Mouse (Mus musculus) T-helper 2 cell (primary cell): ENCODE measurements around the gene Myo16.

Experiments
- in situ Hi-C: fragments of 300-600 bp; cut with MboI, MseI; formaldehyde crosslinking; loops from one replicate; pipeline ENCODE4 v1.15.1; 2025; ENCODE audit warnings: high pct_unique_total_duplicates

The Myo16 gene

DNA sequence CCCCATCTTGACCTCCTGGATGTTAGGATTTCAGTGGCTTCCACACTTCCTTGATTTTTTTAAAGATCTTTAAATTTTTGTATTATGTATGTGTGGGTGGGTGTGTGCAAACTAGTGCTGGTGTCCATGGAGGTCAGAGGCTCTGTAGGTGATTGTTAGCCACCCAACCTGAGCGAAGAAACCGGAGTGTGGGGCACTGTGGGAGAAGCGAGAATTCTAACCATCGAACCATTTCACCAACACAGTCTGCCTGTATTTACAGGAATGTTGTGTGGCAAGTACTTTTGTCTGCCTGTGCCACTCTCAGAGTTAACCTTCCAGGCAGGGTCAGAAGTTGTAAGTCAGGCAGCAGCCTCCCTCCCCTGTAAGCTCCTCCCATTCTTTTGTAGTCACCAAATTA, 22.3 kb downstream of the Myo16 start:
- in situ Hi-C loops = no loop called here

DNA sequence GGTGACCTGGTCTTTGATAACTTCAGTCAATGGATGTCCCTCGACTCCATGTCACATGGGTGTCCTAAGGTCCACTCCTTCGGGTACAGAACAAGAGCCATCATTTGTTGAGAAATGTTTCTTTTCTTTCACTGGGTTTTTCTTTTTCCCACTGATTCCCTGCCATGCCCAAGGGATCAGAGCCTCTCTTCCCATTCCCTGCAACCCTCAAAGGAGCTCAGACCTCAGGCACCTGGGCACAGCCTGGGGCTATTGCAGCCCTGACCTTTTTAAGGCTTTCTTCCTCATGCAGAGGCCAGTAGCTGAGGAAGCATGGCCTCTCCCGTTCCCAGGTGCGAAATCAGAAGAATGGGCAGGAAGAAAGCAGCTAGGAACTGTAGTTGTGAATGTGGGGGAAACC, 23.4 kb downstream of the Myo16 start:
- in situ Hi-C loops = no loop called here

DNA sequence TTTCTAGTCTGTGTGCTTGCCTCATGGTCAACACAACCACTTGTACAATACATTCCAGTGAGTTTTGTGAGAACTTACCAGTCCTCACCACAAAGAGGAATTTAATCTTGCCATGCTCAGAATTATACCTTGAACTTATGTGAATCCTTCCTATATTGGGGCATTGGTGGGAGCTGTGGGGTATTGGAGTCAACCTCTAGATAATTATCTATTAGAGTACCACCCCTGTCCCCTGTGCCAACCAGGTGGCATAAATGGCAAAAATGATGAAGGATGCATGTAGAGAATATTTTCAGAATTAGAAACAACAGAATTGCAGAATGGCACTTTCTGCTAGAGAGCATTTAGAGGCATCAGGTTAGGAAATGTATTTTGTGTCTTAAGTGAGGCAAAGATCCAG, 25.3 kb downstream of the Myo16 start:
- in situ Hi-C loops = no loop called here

DNA sequence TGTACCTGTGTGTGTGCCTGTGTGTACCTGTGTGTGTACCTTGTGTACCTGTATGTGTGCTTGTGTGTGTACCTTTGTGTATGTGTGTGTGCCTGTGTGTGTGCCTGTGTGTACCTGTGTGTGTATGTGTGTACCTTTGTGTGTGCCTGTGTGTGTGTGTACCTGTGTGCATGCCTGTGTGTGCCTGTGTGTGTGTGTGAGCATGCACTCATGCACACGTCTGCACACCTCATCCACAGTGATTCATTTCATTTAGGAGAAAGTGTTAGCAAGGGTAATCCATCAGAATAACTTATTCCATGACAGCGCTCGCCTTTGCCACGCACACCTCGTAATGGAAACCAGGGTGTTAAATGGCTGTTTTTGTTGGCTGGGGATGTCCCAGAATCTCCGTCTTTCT, 36.9 kb downstream of the Myo16 start:
- in situ Hi-C loops = no loop called here

DNA sequence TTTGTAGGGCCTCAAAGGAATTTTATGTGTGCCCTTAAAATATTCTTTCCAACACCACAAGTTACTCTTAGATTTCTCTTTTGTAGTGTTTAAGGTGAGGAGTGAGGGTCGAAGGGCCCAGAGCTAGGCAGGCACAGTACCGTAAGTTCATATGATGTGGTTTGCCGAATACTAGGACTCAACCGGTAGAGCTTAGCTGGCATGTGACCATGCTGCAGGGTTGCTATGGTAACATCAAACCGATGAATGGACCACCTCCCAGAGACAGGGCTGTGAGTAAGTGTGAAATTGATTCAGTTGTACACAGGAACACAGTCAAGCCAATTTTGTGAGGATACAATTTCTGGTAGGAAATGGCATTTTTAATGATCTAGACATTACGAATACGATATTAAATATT, 44.5 kb downstream of the Myo16 start:
- in situ Hi-C loops = no loop called here

DNA sequence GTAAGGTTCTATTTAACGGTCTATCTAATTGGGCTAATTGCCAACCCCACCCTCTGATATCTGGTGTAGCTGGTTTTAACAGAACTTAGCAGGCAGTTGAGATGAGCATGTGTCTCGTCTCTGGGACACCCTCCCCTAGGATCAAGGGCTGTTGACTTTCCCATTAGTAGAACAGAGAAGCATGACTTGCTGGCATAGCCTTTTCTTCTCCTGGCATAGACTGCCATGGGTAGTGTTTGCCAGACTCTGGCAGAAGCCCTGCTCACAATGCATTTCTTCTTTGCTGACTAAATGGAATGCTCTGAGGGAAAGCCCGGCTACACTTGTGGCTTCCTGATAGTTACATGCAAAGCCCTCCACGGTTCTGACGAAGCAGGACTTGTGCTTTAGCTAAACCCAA, 45.6 kb downstream of the Myo16 start:
- in situ Hi-C loops = no loop called here

DNA sequence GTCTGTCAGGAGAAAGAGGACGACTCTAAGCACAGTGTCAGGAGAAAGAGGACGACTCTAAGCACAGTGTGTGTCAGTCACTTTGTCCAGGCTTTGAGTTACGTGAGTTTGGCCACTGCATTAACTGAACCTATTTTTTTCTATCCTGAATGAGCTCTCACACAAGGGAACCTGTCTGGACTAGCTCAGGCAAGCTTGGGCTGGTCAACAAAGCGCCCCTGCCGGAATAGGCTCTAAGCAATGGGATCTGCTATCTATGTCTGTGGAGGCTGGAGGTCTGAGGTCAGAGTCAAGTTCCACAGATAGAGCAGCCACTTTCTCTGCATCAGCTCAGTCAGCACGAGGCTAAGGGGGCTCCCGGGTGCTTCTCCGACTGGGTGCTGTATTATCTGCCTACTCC, 46.3 kb downstream of the Myo16 start:
- in situ Hi-C loops = no loop called here

DNA sequence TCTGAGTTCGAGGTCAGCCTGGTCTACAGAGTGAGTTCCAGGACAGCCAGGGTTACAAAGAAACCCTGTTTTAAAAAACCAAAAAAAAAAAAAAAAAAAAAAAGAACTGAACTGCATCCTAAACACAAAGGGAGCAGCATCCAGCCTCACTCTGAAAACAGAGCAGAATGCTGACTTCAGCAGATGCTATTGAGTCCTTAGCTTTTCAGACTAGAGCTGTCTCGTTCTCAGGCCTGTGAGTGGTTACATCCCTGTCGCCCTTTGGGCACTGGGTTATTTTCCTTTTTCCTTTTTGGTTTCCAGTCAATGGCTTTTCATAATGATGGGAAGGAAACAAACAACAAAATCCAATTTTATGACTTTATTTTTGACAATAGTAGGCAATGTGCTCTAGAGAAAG, 61.3 kb downstream of the Myo16 start:
- in situ Hi-C loops = no loop called here

DNA sequence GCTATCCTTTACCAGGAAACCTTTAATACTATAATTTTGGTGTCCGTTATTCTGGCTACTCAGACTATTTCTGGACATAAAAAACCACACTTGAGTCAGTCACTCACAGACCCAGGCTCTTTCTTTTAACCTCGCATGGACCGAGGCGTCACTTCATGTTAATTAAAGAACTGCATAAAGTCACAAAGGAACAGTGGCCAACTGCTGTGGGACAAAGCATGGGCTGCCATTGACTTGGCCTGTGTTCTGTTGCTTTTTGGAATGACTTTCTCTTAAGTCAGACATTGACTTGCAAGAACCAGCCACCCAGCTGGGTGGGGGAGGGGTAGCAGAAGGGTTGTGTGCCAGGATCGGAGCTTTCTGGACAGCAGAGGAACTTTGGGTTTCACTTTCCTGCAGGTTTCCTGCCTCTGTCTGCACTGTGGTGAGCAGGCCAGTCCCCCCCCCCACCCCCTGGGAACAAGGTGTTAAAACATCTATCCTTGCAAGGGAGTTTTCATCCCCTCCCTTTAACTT, 66.1 kb downstream of the Myo16 start:
- in situ Hi-C loops = no loop called here

DNA sequence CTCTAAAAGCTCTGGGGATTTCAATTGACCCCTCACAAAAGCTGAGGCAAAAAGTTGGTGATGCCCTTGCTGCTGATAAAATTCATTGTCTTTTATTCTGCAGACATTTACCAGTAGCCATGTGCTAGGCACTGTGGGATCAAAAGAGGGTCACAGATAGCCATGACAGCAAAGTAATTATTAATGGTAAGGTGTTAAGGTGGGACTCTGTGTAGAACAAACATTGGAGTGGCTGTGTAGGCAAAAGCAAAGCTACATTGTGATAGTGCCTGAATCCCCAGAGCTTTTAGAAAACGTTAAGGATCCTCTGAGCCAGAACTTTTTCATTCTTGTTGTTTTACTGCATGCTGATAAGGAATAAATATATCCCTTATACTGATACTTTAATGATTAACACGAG, 69.1 kb downstream of the Myo16 start:
- in situ Hi-C loops = no loop called here

DNA sequence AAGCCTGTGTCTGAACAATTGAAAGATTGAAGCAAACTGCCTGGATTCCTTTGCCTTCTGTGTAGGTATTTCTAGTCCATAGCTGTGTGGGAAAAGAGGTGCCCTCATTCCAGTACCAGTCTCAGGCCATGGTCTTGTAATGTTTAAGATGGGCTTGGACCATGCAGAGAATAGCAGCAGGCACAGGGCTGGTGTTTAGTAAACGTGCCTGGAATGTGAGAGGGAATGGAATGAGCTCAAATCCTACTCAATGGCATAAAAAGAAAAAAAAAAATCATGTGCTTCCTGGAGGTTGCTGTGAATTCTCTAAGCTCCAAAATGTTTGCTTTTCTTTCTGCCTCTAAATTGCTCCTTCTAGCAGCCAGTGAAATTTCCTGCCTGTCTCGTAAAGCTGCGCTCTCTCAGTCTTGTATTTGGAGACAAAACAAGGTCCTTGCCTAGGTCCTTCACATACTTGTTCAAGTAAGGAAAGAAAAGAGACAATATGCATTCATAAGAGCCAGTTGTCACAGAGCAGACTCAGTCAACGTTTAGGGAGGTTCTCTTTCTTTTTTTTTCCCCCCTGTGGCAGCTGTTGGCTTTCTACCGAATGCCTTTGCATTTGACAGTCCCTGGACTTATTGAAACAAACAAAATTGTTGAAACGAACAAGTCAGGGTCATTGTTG, 70.0 kb downstream of the Myo16 start:
- in situ Hi-C loops = no loop called here

DNA sequence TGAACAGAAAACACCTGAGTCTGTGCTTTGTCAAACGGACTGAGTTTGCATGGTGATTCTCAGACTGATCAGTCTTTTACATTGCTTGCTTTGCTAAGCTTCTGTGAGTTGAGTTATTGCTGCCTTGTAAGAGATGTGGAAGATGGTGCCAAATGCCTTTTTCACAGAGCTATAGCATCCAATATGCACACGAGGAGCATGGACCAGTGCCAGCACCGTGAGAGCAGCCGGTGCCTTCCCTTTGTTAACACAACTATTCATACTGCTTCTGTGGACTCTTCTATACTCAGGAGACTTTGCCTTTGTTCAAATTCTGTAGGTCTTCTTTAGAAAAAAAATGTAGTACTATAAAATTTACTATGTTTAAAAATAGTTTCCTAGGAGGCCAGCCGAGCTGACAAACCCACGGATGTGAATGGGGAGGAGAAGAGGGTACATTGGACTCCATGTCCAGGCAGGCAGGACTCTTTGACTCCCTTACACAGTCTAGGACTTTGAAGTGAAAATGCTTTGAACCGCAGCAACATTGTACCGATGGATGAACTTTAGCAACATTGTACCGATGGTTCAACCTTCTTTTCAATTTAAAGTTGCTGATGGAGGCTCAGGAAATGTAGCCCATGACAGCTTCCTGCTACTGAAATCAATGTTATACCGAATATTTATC, 70.7 kb downstream of the Myo16 start:
- in situ Hi-C loops = no loop called here

DNA sequence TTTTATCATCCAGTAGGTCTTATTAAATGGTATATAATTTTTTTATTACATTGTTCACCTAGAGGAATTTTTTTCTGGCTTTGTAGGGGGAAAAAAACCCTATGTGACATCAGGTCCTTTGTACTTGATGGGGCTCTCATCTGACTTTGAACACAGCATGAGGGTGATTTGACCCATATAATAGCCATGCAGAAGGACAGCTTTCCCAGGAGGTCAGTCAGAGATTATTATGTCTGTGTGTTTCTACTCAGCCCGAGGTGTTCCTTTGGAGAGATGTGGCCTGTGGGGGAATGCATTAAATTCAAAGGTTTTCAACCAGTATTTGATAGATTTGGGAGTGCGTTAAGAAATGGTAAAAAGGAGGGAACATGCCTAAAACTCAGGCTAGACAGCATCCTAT, 71.3 kb downstream of the Myo16 start:
- in situ Hi-C loops = no loop called here

DNA sequence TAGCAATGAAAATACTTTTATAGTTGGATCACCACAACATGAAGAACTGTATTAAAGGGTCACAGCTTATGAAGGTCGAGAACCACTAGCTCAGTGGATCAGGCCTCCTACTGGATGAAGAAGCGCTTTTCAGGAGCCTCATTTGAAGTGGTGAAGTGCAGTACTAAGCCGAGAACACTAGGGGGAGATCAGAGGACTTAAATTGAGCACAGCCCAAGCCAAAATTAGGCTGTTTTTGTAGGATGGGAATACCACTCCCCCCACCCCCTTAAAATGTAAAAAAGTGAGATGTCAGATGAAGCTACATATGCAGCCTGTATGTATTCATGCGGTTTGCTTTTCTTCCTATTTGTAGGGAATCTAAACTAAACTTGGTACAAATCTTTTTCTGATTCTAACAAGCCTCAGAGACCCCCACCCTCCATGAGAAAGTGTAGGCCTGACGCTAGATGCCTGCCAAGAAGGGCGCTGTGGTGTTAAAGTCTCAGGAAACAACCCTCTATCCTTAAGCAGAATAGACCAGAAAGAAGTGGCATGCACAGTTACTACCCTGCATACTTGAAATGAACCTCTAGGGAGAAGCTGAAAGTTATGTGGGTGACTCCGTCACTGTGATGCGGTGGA, 77.1 kb downstream of the Myo16 start:
- in situ Hi-C loops = no loop called here

DNA sequence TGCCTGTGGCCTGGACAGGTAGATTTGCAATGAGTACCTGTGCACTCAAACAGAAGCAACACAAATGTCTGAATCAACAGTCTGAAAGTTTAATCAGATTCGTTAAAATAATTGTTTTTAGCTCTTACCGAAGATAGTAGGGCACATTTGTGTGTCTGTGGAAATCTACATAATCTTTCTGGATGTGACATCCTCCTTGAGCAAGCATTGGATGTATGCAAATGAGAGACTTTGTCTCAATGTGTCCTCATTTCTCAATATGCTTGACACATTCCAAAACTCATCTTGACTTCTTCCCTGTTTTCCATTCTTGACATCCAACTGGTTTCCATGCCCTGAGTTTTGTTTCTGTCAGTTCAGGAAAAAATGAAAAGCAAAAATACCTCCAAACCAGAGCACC, 80.8 kb downstream of the Myo16 start:
- in situ Hi-C loops = no loop called here

DNA sequence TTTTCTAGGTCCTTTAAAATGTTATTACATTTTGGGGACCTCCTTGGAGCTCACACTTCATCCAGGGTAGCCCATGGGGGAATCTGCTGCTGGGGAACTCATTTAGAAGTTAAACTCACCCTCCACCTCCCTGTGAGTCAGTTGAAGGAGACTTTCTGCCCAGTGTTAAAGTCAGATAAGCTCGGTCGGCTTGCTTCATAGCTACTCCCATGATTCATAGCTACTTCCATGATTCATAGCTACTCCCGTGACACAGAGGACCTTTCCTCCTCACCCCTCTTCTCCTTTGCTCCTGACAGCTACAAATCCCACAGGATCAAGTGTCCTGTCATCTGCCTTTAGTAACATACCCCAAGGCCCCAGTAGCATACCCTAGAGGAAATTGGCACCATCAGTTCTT, 89.6 kb downstream of the Myo16 start:
- in situ Hi-C loops = no loop called here

DNA sequence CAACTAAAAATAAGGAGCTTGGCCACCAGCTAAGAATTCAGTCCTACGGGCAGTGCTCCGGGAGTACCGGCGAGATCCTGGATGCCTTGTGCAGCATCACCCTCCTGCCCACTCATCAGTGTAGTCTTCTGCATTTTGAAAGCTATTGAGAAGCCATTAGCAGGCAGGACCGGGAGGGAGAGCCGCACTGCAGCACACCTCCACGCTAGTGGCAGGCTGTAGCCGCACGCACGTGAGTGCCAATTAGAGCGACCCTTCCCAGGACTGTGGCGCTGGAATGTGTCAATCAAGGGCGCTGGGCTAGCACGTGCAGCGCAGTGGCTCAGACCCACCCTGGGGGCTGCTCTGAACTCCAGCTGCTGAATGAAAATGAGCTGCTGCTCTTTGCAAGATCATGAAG, 95.4 kb downstream of the Myo16 start:
- in situ Hi-C loops = no loop called here

DNA sequence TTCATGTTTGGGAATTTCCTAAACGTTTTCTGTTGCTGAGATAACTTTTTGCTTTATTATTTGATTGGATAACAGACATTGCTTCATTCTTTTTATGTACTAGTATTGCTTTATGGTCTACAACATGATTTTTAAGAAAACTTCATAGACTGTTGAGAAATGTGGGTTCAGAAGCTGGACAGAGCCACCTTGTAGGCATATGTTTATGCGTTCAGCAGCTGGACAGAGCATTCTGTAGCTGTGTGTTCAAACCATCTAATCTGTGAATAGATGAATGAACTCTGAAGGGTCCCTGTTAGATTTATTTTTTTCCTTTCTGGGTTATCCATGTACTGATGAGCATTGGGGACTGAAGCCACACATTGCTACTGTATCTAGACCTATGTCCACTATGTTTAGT, 102.0 kb downstream of the Myo16 start:
- in situ Hi-C loops = loop anchor here (25.0 kb wide), 1 partner anchor 1418 kb away; no protein-coding TSS in a partner anchor

DNA sequence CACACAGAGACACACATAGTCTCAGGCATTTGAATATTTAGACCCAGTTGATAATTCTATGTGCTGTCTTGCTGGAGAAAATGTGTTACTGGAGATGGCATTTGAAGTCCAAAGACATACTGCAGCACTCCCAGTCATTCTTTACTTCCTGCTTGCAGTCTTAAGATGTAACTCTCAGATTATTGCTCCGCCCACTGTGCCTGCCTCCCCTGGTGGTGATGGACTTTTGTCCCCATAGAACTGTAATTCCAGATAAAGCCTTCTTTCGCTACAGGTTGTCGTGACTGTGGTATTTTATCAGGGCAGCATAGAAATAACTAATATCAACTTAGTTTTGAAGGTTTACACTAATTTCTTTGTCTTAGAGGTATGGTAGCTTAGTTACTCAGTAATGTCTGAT, 102.9 kb downstream of the Myo16 start:
- in situ Hi-C loops = loop anchor here (25.0 kb wide), 1 partner anchor 1419 kb away; no protein-coding TSS in a partner anchor

DNA sequence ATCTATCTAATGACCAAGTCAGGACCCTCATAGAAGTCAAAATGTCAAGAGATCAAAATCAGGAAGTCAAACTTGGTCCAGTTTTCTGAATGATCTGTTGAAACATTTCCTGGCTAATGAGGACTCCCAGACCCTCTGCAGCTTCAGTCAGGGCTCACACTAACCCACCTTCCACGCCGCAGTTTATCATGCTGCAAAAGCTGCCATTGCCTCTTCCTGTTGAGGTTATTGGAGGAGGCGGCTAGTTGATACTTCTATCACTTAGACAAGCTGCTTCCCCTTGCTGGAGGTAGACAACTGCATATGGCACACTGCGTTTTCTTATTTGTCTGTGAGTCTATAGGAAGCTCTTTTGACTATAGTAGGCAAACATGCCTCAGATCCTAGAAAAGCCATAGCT, 116.4 kb downstream of the Myo16 start:
- in situ Hi-C loops = loop anchor here (25.0 kb wide), 1 partner anchor 1433 kb away; no protein-coding TSS in a partner anchor

DNA sequence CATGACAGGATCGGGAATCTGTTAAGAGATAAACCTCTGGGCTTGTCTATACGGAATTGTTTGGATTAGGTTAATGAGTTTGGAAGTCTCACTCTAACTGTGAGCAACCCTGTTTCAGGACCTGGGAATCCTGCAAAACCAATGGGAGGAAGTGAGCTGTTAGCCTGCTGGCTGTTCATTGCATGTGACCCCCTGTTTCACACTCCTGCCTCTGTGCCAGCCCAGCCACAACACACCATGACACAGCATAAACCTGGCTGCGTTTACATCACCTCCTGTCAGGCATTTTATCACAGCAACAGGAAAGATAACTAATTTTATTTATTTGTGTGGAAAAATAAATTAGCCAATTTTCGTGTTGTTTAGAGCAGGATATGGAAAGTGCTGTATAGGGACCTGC, 138.9 kb downstream of the Myo16 start:
- in situ Hi-C loops = no loop called here

DNA sequence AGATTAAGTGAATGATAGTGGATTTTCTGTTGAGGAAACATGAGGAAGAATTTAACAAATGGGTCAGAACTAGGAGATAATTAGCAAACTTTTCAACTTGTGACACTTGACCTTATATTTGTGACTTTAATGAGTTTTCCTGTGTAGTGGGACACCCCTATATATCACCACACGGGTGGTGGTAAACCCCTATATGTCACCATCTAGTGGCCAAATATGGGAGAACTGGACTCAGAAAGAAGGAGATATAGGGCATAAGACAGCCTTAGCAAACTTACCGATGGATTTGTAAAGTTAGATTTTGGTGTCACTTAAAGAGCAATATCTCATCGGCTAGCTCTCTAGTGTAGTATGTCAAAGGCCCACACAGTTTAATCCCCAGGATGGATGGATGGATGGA, 147.1 kb downstream of the Myo16 start:
- in situ Hi-C loops = no loop called here

DNA sequence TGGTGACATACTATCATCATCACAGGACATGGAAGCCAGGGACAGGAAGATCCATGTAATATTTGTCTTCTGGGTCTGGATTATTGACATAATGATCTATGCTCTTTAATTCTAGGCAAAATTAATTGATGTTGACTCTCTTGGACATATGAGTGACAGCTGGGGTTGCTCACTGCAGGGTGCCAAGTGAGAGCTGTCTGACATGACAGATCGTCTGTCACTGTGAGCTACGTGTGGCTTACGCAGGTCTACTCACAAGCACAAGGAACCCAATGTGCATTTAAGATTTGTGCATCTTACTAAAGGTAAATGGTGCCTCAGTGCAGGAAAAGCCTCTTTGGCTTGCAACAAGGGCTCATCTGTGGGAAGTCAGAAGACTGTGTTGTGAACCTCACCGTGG, 149.3 kb downstream of the Myo16 start:
- in situ Hi-C loops = no loop called here
